Mouse (Mus musculus): ENCODE data around the gene Hoxb3. TPM values are rescaled to one million over a fixed set of nuclear protein-coding genes. Genes with fewer than 3 reads are reported as not detected.

Gene Hoxb3
- polyA plus RNA-seq, 1 experiment = 2.0 TPM

- H3K4me3 ChIP-seq (ENCODE audit: insufficient read depth, low read depth, low read length) = no peak overlapping the region
- H3K27ac ChIP-seq (replicated peaks; ENCODE audit: low read depth, low read length) = no peak overlapping the region
- no peaks in the 10 kb centered on the region for H3K4me1 ChIP-seq (ENCODE audit: control insufficient read depth, insufficient read depth, insufficient read length, low read length)
Observed at GRCm38 (mm10) chr11:96383381-96383780, 60.3 kb downstream of the Hoxb3 start.

- Histone ChIP-seq H3K4me3 (ENCODE audit: insufficient read depth, low read depth, low read length) (no peak overlapping the region), H3K4me1 (ENCODE audit: control insufficient read depth, insufficient read depth, insufficient read length, low read length) (peaks cover 6% of the 10 kb centered on the region; the same call in 1 of the 2 replicates), H3K27ac (replicated peaks; ENCODE audit: low read depth, low read length) (no peak overlapping the region)
Observed at GRCm38 (mm10) chr11:96387635-96388034, 64.5 kb downstream of the Hoxb3 start.

GRCm38 (mm10) chr11:96396772-96397626 is 73.9 kb downstream of the Hoxb3 start:
- H3K4me1 ChIP-seq (ENCODE audit: control insufficient read depth, insufficient read depth, insufficient read length, low read length) = no peaks in the 10 kb centered on the region
- H3K27ac ChIP-seq (replicated peaks; ENCODE audit: low read depth, low read length) = no peak overlapping the region
- no peak overlapping the region for H3K4me3 ChIP-seq (ENCODE audit: insufficient read depth, low read depth, low read length)

Other genes starting within 250 kb of the Hoxb3 start
- gene Atp5g1, start 247.7 kb upstream of the Hoxb3 start, polyA plus RNA-seq (2012; ENCODE audit: insufficient read depth, insufficient read length, missing spikeins) = 43.7 and 57.2 TPM in 2 replicates
- gene Calcoco2, start 211.4 kb upstream of the Hoxb3 start, polyA plus RNA-seq (2012; ENCODE audit: insufficient read depth, insufficient read length, missing spikeins) = not detected in 2 replicates
- gene Ttll6, start 189.5 kb upstream of the Hoxb3 start, polyA plus RNA-seq (2012; ENCODE audit: insufficient read depth, insufficient read length, missing spikeins) = not detected in 2 replicates
- not detected in 2 replicates for gene Hoxb13, start 129.0 kb upstream of the Hoxb3 start, polyA plus RNA-seq (2012; ENCODE audit: insufficient read depth, insufficient read length, missing spikeins)
- gene Hoxb9, start 51.9 kb upstream of the Hoxb3 start, polyA plus RNA-seq (2012; ENCODE audit: insufficient read depth, insufficient read length, missing spikeins) = not detected in 2 replicates
- 0.58 and 1.9 TPM in 2 replicates for gene Hoxb8, start 41.4 kb upstream of the Hoxb3 start, polyA plus RNA-seq (2012; ENCODE audit: insufficient read depth, insufficient read length, missing spikeins)
- gene Hoxb7, start 36.7 kb upstream of the Hoxb3 start, polyA plus RNA-seq (2012; ENCODE audit: insufficient read depth, insufficient read length, missing spikeins) = 2.1 and 2.6 TPM in 2 replicates
- 0.91 and 1.9 TPM in 2 replicates for gene Hoxb6, start 30.9 kb upstream of the Hoxb3 start, polyA plus RNA-seq (2012; ENCODE audit: insufficient read depth, insufficient read length, missing spikeins)
- 1.1 and 1.2 TPM in 2 replicates for gene Hoxb5, start 20.0 kb upstream of the Hoxb3 start, polyA plus RNA-seq (2012; ENCODE audit: insufficient read depth, insufficient read length, missing spikeins)
- 6.0 and 6.4 TPM in 2 replicates for gene Hoxb4, start 5.1 kb upstream of the Hoxb3 start, polyA plus RNA-seq (2012; ENCODE audit: insufficient read depth, insufficient read length, missing spikeins)
- gene Hoxb2, start 27.2 kb downstream of the Hoxb3 start, polyA plus RNA-seq (2012; ENCODE audit: insufficient read depth, insufficient read length, missing spikeins) = 3.2 and 3.7 TPM in 2 replicates
- gene Hoxb1, start 42.4 kb downstream of the Hoxb3 start, polyA plus RNA-seq (2012; ENCODE audit: insufficient read depth, insufficient read length, missing spikeins) = not detected in 2 replicates
- not detected in 2 replicates for gene Skap1, start 141.3 kb downstream of the Hoxb3 start, polyA plus RNA-seq (2012; ENCODE audit: insufficient read depth, insufficient read length, missing spikeins)